Mouse (Mus musculus): ENCODE measurements around the gene Eps8.

Gene Eps8

DNA sequence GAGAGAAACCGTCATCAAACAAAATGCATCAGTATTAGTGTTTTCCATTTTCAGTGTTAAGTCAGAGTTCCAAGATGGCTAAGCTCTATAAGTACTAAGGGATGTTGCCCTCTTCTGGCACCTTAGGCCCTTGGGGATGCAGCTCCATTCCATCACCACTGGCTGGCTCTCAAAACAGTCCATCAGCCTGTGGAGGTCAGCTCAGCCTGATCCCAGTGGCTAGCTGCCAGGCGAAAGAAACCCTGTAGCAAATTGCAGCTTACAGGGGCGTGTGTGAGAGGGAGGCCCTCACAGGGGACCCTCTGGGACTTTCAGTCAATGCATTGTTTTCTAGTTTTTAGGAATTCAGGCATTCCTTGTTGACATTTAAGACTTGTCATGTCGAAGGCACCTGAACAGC, 40.8 kb downstream of the Eps8 start:
- DNase-seq (ENCODE audit: low read depth, low spot score): no peak

DNA sequence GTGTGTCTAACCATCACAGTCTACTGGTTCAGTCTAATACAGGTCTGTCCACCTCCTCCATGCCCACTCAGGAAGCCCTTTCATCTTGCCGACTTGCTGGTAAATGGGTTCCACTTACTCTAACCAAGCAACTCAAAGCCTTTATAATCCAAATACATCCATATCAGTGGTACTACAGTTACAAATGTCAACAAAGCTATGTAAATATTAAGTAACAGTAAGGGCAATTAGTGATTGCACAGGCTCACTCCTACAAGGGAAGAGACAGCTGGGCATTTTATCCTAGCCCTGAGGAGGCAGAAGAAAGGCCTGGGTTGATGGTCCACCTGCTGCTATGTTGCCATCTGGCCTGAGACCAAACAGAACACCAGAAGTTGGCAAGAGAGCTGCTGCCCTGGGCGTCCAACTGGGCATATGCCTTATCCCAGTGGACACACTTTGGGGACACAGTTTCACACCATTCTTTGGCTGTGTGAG, 42.6 kb downstream of the Eps8 start:
- DNase-seq (ENCODE audit: low read depth, low spot score): no peak

GRCm38 (mm10) chr6:137608160-137608930, 46.3 kb downstream of the Eps8 start:
- peak; percentile 23 for DNase-seq (ENCODE audit: low read depth, low spot score)

DNA sequence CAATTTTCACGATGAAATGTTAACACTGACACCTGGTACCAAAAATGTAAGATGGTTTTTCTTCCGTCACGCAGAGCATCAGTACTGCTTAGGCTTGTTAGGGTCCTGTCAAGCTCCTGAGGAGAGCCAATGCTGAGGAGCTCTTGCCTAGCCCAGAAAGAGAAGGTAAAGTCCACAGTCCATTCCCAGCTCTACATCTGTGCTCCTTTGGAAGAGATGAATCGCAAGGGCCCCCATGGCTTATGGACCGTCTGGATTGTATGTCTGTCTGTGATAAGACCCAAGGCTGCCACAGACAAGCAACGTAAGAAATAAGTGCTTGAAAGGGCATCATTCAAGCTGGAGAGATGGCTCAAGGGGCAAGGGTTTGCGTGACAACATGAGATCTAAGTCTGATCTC, 48.1 kb downstream of the Eps8 start:
- no peak for DNase-seq (ENCODE audit: low read depth, low spot score)

DNA sequence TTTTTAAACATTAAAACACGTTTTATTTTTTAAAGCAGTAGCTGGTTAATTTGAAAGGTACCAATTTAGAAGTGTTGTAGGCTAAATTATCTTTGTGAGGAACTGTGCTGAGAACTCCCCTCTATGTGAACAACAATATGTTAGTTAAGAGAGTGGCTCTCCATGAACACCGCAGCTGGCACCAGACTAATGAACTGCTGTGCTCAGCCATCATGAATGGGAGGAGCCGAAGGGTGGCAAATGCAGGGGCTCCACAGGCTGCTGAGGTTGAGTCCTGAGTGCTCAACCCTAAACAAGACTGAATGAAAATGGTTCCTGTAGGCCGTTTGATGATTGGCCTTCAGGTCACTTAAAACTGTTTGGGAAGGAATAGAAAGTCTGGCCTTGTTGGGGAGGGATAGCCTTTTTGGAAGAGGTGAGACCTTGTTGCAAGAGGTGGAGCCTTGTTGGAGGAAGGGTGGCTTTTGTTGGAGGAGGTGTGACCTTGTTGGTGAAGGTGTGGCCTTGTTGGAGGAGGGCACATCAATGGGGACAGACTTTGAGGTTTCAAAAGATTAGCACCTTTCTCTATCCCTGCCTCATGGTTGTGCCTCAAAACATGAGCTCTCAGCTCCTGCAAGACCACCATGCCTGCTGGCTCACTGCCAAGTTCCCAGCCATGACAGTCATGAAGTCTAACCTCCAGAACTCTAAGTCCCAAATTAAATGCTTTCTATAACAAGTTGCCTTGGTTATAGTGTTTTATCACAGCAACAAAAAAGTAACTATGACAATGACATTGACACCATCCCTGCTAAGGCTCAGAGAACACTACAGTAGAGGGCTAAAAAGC, 50.0 kb downstream of the Eps8 start:
- DNase-seq (ENCODE audit: low read depth, low spot score): peak; percentile 50

- no peak for DNase-seq (ENCODE audit: low read depth, low spot score)
Measured at GRCm38 (mm10) chr6:137598306-137598705, 56.4 kb downstream of the Eps8 start.

DNA sequence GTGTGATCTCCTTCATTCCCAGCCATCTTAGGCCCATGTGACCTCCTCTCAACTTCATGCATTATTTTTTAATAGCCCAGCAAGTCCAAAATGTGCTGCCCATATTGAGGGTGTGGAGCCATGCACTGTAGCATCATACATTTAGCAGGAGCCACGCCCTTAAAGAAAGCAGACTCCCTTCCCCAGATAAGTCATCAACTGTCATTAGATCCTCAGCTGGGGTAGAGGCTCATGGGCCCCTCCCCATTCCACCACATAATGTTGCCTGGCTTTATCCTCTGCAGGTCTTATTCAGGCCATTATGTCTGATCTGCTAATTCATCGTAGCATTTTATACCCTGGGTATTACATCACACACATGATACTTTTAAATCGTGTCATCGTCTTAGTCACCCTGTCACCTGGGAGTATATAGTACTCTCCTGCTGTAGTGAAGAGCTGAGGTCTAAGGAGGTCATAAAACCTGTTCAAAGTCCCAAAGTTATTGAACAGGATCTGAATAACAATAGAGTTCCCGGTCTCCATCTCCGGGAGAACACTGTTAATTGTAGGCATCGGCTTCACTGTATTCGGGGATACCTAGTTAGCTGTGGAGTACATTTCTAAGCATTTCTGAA, 57.1 kb downstream of the Eps8 start:
- DNase-seq (ENCODE audit: low read depth, low spot score): peak; percentile 14

DNA sequence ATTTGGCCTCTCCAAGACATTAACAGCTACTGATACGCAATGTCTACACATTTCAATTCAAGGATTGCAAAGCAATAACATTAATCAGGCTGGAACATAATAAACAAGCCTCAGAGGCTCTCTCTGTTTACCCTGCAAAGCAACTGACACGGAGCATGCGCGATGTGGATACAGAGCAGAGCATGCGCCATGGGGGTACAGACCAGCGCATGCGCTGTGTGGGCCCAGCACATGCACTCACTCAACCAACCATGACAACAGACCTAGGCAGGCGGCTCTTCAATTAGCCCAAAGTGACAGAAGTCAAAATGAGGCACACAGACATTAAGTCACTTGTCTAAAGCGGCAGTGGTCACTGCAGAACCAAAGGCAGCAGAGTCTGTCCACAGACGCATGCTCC, 62.1 kb downstream of the Eps8 start:
- DNase-seq (ENCODE audit: low read depth, low spot score): peak; percentile 46

GRCm38 (mm10) chr6:137589245-137589618, 65.4 kb downstream of the Eps8 start:
- no peak for DNase-seq (ENCODE audit: low read depth, low spot score)

- DNase-seq (ENCODE audit: low read depth, low spot score): no peak
Measured at GRCm38 (mm10) chr6:137588481-137589244, 66.0 kb downstream of the Eps8 start.

DNA sequence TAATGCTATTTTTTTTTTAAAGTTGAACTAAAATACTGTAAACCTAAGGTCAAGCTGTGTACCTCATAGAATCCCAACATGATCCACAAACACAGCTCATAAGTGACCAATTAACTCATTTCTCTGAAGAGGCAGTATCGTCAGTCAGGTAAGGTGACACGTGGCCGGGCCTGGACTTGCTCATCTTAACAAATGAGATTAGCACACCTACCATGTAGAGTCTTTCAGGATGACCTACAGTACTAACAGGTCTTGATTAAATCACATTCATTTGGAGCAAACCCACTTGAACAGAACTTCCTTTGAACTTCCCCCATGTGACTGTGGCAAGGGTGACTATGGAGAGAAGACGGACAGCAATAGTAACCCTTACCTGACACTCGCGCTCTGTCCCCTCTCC, 66.8 kb downstream of the Eps8 start:
- DNase-seq (ENCODE audit: low read depth, low spot score): no peak

GRCm38 (mm10) chr6:137585229-137585628, 69.4 kb downstream of the Eps8 start:
- DNase-seq (ENCODE audit: low read depth, low spot score): no peak

DNA sequence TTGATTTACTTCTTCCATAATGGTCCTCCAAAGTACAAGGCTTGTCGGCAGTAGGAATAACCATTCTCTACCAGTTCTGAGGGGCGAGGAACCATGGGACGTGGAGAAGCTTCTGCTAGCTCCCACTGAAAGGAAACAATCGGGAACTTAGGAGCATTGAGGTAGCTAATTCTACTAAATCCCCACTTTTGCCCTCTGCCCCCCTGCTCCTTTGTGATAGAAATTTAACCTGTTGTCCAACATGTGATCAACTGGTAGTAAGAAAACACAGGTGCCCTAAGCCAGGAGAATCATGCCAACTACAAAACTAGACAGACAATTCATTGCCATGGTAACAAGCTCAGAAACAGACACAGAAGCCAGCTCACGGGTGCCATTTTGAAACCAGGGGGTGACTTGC, 71.6 kb downstream of the Eps8 start:
- DNase-seq (ENCODE audit: low read depth, low spot score): no peak

- peak; percentile 11 for DNase-seq (ENCODE audit: low read depth, low spot score)
Measured at GRCm38 (mm10) chr6:137582207-137582889, 72.3 kb downstream of the Eps8 start.

DNA sequence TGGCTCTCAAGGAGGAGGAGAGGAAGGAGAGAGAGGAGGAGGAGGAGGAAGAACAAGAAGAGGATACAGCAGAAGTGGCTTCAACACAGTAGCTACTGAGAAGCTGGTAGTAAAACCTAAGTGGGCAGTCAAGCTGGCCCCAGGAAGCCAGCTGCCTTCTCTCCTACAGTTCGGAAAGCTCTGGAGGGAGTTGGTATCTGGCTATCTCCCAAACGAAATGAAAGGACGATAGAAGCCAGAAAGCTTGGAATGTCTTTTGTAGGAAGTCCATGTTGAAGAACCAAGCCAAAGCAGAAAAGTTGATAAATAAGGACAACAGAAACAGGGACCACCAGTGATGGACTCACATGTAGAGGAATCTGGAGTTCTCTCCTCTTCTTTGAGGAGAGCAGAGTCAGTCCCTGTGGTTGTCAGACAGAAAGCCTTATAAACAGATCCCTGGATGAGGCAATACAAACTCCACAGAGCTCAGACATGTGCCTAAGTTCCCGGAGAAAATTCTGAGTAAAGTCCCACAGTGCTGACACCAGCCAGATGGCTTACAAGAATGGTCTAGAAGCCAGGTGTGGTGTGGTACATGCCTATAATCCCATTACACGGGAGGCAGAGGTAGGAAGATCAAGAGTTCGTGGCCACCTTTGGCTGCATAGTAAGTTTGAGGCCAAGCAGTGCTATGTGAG, 73.2 kb downstream of the Eps8 start:
- DNase-seq (ENCODE audit: low read depth, low spot score): no peak

DNA sequence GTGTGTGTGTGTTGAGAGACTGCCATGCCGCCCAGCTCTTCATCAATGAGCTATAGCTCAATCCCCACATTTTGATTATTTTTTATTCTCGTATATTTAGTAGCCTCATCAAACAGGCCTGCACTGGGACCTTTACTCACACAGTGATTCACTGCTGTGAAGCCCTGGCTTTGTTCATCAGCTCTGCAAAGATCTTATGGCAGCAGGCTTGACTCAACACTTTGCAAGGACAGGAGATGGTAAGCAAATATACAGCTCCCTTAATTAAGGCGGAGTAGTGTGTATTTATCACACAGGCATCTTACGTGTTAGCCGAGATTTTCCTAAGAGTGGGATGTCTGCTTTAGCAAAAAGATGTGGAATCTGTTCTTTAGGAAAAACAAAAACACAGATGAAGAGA, 74.2 kb downstream of the Eps8 start:
- DNase-seq (ENCODE audit: low read depth, low spot score): no peak

DNA sequence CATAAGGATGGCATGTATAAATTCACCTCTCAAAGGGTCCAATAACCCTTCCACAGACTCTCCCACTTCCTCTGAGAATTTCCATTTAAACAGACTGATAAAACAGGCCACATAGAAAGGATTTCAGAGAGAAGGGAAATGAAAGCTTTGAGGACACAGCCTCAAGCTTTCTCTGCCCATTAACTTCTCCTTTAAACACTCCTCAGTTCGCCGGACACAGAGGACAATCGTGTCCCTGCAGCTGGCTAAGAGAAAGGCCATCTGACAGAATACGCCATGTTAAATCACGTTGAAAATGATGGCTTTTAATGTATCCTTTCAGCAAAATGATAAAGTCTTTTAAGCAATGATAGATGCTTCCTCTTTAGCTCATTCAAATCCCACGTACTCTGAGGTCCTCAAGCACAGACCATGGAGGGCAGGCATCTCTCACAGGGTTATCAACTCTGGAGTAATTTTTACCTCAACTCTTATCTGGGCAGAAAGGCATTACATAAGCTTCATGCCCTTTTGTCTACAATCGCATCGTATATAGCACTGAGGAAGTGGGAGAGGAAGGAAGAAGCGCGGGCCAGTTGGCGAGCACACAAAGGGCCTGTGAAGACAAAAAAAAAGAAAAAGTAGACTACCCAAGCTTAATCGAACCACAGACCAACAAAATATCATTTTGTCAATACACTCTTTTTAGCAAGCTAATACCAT, 77.9 kb downstream of the Eps8 start:
- no peak for DNase-seq (ENCODE audit: low read depth, low spot score)

- DNase-seq (ENCODE audit: low read depth, low spot score): no peak
Measured at GRCm38 (mm10) chr6:137576091-137576490, 78.6 kb downstream of the Eps8 start.

- DNase-seq (ENCODE audit: low read depth, low spot score): no peak
Measured at GRCm38 (mm10) chr6:137573897-137574296, 80.8 kb downstream of the Eps8 start.

GRCm38 (mm10) chr6:137570718-137571131, 84.0 kb downstream of the Eps8 start:
- DNase-seq (ENCODE audit: low read depth, low spot score): peak; percentile 38
